Mouse (Mus musculus) retina, embryonic 14.5 days (tissue): ENCODE measurements around the gene Psmd3.

ENCODE experiments used
- DNase-seq: peaks from one replicate; pipeline ENCODE4 v3.0.0-alpha.2; 2015; ENCODE audit warnings: low spot score

Psmd3 gene

GRCm38 (mm10) chr11:98688009-98688408 lies 5.7 kb downstream of the Psmd3 start:
- no peak for DNase-seq

GRCm38 (mm10) chr11:98693201-98693600 lies 10.8 kb downstream of the Psmd3 start:
- no peak for DNase-seq

GRCm38 (mm10) chr11:98693746-98694145 lies 11.4 kb downstream of the Psmd3 start:
- DNase-seq, result no peak

GRCm38 (mm10) chr11:98694301-98694700 lies 11.9 kb downstream of the Psmd3 start:
- no peak for DNase-seq

GRCm38 (mm10) chr11:98695408-98695807 lies 13.1 kb downstream of the Psmd3 start:
- no peak for DNase-seq

GRCm38 (mm10) chr11:98696454-98697216 lies 14.3 kb downstream of the Psmd3 start:
- DNase-seq, result no peak

GRCm38 (mm10) chr11:98697225-98697624 lies 14.9 kb downstream of the Psmd3 start:
- DNase-seq, result no peak

GRCm38 (mm10) chr11:98698849-98699640 lies 16.7 kb downstream of the Psmd3 start:
- DNase-seq, result no peak

GRCm38 (mm10) chr11:98699911-98700310 lies 17.6 kb downstream of the Psmd3 start:
- DNase-seq, result peak; percentile 83

GRCm38 (mm10) chr11:98701213-98701670 lies 18.9 kb downstream of the Psmd3 start, which contains the start of gene Csf3:
Csf3 (plus strand) TSS chr11:98701263.
- DNase-seq, result no peak

- no peak for DNase-seq
Measured at GRCm38 (mm10) chr11:98702323-98702722, 20.0 kb downstream of the Psmd3 start.

GRCm38 (mm10) chr11:98705021-98705420 lies 22.7 kb downstream of the Psmd3 start:
- DNase-seq, result no peak

- DNase-seq, result no peak
Measured at GRCm38 (mm10) chr11:98707401-98708281, 25.3 kb downstream of the Psmd3 start.

- no peak for DNase-seq
Measured at GRCm38 (mm10) chr11:98708282-98708956, 26.1 kb downstream of the Psmd3 start.

GRCm38 (mm10) chr11:98709001-98709741 lies 26.8 kb downstream of the Psmd3 start:
- no peak for DNase-seq

GRCm38 (mm10) chr11:98710416-98711045 lies 28.2 kb downstream of the Psmd3 start:
- DNase-seq, result peak; percentile 91

GRCm38 (mm10) chr11:98711046-98711434 lies 28.7 kb downstream of the Psmd3 start:
- no peak for DNase-seq

GRCm38 (mm10) chr11:98712009-98712408 lies 29.7 kb downstream of the Psmd3 start:
- peak; percentile 39 for DNase-seq

- no peak for DNase-seq
Measured at GRCm38 (mm10) chr11:98713703-98714102, 31.3 kb downstream of the Psmd3 start.

GRCm38 (mm10) chr11:98715946-98716345 lies 33.6 kb downstream of the Psmd3 start:
- DNase-seq, result no peak
